Mouse (Mus musculus): Measurements from ENCODE around the gene Ankrd33. TPM values are rescaled to one million over a fixed set of nuclear protein-coding genes. Genes with fewer than 3 reads are reported as not detected.
A peak's percentile ranks its signal among the peaks of the same experiment; 100 is the strongest.

Ankrd33 gene
- total RNA-seq, 2 experiments from 2014 or later = not detected

DNA sequence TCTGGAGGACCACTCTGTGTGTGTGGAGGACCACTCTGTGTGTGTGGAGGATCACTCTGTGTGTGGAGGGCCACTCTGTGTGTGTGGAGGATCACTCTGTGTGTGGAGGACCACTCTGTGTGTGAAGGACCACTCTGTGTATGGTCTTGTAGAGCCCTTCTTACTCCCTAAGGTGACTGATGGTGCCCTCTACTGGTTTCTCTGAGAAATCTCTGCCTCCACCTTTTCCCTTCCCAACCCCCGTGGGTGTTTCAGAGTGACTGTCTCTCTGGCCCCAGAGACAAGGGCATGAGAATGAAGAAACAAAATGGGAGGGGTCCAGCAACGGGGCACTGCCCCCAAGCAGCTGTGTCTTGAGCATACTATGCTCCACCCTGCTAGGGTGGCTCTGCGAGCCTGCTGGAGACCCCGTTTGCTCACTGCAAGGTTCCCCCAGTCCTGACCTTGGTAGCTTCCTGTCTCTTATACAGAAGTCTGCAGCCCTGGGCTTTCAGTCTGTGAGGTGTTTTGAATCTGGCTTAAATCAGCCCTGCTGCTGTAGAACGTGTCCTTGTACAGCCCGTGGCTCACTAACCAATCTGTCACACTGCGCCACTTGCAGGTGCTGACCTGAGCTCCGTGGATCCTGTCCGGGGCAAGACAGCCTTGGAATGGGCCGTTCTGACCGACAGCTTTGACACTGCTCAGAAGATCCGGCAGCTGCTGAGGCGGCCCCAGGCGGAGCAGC is 3.0 kb downstream of the Ankrd33 start:
- no peak for DNase-seq
- intact Hi-C loops (cut with DNase I) = loop anchor here (10.0 kb wide), 1 partner anchor 364 kb away; no protein-coding TSS in a partner anchor

DNA sequence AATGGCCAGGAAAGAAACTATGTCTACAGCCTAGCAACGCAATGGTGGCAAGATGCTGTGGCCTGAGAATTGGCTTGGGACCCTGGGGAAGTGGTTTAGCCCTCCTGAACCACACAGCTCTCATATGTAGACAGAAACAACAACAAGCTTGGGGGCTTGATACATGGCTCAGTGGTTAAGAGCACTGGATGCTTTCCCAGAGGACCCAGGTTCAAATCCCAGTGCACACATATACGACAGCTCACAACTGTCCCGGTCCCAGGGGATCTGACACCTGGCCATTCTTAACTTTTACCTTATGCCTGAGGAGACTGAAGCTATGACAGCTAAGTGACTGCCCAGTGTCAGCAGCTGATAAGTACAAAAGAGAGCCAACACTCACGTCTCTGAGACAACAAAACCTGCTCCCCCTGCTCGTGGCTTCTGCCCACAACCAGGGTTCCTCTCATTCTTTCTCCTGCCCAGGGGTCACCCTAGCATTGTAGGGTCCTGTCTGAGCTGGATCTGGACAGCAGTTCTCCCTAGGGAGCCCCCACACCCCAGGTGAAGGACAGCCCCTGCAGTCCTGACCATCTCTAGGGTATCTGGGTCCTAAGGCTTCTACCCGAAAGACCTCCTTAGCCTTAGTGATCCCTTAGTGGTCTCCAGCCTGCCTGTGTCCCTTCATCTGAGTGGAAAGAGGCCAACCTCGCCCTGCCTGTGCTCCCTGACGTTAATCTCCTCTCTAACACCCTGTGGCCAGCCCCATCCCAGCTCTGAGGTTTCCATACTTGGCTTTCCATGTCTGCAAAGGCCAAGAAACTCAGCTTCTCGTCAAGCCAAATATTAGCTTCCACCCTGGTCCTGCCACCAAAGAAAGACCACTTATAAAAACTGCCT is 6.1 kb downstream of the Ankrd33 start:
- no peak for DNase-seq
- intact Hi-C loops (cut with DNase I) = no loop called here

DNA sequence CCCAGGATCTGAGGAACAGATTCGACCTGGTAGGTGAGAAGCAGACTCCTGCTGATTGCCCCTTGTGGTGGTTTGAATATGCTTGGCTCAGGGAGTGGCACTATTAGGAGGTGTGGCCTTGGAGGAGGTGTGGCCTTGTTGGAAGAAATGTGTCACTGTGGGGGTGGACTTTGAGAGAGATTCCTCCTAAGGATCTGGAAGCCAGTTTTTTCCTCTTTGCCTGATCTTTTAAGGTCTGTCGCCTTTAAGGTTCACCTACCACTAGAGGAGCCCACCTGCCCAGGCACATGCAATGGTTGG is 6.7 kb downstream of the Ankrd33 start:
- intact Hi-C loops (cut with DNase I) = no loop called here
- no peak for DNase-seq

DNA sequence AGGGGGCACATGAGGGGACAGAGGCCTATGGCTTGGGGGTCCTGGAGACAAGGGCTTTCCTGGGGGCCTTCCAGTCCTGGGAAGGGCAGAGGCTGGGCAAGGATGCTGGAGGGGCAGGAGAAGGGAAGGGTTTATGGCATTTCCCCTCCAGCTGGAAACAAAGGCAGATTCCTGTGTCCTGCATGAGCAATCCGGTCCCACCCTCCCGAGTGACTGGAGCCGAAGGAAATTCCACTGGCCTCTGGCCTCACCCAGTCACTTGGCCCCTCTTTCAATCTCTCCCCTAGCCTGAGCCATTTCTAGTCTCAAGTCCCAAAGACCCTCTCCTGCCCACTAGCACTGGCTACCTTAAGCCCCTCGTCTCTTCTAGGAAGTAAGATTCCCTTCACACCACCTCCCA is 7.6 kb downstream of the Ankrd33 start:
- peak; percentile 46 to 59 for DNase-seq
- intact Hi-C loops (cut with DNase I) = no loop called here

DNA sequence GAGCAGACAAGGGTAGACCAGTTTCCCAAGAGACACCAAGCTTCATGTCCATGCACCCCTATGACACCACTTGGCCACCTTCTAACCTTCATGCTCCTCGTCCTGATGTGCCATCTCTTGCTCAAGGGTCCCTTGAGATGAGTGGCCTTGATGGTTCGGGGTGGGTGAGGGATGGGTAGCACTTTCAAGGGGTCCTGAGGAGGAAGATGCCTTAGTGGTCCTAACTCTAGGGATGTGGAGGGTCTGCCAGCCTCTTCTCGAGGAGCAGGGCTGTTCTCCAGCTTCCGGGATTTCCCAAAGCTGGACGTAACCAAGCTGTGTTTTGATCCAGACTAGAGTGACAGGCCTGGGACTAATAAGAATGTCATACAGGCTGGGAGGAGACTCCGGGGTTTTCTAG is 10.0 kb downstream of the Ankrd33 start:
- DNase-seq = no peak
- intact Hi-C loops (cut with DNase I) = no loop called here

DNA sequence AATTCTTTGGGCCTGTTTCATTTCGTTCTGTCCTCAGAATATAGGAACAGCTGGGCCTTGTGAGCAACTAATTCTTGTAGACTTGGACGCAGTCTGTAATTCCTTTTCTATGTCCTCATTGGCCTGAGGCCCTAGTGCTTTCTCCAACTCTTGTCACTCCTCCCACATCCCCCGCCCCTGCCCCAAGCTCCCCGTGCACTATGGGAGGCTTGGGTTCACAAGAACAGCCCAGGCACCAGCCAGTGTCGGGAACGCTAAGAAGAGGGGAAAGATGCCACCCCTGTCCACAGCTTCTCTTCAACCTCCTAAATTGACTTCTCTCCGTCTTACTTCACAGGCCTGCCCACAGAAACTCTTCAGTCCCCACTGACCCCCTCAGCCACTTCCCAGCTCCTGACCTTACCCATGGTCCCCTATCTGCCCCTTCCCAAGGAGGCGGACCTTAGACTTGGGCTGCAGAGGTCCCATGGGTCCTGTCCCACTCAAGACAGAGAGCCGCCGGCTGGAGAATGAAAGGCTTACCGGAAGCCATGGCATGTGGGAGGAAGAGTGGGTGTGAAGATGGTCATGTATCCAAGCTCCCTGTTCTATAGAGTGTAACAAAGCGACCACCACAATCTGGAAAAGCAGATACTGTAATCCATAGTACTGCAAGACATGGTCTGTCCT is 11.5 kb downstream of the Ankrd33 start:
- peak; percentile 70 to 74 for DNase-seq
- intact Hi-C loops (cut with DNase I) = no loop called here

DNA sequence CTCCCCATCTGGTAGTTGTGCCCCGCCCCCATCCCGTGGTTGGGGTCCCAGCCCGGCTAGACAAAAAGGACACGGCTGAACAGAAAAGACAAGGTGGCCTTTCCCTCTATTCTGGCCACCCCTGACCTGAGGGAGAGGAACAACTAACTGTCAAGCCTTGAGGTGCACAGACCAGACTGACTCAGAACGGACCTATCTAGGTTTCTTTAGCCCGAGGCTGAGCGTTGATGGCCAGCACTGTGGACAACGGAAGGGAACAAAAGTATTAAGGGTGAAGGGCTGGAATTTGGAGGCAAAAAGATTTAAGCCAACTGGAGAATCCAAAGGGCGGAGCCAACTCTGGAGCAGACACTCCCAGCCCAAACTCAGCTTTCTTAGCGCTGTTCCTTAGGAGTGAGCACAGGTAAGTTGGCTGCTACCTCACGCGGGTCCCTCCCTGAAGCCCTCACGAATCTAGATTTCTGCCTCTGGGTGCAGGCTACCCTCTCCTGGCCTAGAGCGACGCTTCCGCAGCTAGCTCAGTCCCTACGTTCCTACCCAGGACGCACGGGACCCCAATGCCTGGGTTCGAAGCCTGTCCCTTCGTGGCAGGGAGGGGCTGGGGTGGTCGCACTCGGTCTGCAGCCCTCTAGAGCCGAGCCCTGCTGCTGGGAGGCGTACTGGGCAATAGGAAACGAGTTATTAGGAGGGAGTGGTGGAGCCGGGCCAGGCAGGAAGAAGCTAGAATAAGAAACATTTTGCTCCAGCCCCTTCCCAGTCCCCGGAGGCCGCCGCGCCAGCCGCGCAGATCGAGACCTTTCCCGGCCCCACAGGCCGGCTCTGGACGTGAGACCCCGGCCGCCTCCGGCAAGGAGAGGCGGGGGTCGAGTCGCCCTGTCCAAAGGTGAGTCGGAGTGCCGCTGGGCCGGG is 12.9 kb downstream of the Ankrd33 start, which contains the start of gene Acvrl1:
TSS of gene Acvrl1 (plus strand) at position 342 of the 909 bp plus-strand sequence.
- peak; percentile 78 to 81 for DNase-seq
- intact Hi-C loops (cut with DNase I) = loop anchor here (2.0 kb wide), 1 partner anchor 16 kb away; no protein-coding TSS in a partner anchor

DNA sequence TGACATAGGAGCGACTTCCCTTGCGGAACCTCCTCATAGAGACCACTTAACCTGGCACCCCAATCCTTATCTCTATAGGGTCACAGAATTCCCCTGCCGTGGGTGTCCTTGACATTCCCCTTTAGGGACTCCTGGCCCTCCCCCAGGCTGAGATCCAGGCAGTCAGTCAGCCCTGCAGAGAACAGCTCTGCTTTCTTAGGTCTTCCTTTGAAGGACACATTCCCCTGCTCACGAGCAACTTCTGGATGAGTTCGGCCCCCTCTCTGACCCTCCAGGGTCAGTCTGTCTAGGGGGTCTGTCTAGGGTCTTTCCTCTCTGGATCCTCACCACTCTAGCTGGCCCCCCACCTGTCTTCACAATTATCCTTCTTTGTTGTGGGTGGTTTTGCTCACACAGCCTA is 13.9 kb downstream of the Ankrd33 start:
- intact Hi-C loops (cut with DNase I) = loop anchor here (2.0 kb wide), 1 partner anchor 15 kb away; no protein-coding TSS in a partner anchor
- DNase-seq = no peak

DNA sequence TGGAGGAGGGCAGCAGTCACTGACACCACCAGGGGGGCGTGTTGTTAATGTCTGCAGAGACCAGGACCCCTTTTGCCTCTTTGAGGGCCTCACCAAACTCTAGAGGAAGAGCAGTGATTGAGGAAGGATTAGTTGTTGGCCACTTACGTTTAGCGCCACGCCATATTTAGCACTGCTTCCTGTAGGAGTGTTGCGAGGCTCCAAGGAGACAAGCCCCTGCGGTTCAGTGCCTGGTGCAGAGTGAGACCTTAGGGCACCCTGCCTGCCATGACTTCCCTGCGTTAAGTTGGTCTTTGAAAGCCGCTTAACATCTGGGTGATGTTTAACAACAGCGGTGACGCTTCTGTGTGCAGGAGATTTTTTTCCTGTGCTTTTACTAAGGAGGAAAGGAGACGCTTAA is 15.9 kb downstream of the Ankrd33 start:
- intact Hi-C loops (cut with DNase I) = no loop called here
- peak in 1 of 2 experiments; percentile 24 for DNase-seq

DNA sequence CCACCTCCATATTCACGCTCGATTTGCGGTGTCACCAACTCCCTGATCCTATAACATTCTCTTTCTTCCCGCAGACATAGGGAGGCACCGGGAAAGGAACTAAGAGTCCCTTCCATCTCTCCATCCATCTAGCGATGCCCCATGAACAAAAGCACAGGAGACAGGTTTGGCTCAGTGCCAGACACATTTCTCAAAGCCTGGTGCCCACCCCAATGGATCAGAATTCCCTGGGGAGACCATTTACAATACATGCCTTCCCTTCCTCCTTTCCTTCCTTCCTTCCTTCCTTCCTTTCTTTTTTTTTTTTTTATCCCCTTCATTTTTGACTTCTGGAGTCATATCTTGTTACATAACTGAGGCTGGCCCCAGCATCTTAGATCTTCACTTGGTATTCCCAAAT is 16.5 kb downstream of the Ankrd33 start:
- DNase-seq = no peak
- intact Hi-C loops (cut with DNase I) = no loop called here

DNA sequence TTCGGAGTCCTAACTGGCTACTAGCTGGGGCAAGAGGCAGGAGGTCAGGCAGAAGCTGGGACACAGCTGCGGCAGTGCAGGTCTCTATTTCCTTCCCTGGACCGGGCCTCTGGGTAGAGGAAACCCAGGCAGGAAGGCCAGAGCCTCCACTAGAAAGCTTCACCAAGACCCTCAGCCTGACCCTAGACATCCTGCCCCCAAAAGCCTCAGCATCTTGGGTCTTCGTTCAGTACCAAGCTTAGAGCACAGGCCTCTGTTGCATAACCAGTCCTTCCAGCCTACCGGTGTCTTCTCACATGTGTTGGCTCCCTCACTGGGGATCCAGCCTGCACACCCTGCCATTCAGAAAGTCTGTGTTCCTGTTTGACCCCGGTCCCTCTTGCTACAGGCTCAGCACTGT is 17.2 kb downstream of the Ankrd33 start:
- intact Hi-C loops (cut with DNase I) = no loop called here
- DNase-seq = no peak

DNA sequence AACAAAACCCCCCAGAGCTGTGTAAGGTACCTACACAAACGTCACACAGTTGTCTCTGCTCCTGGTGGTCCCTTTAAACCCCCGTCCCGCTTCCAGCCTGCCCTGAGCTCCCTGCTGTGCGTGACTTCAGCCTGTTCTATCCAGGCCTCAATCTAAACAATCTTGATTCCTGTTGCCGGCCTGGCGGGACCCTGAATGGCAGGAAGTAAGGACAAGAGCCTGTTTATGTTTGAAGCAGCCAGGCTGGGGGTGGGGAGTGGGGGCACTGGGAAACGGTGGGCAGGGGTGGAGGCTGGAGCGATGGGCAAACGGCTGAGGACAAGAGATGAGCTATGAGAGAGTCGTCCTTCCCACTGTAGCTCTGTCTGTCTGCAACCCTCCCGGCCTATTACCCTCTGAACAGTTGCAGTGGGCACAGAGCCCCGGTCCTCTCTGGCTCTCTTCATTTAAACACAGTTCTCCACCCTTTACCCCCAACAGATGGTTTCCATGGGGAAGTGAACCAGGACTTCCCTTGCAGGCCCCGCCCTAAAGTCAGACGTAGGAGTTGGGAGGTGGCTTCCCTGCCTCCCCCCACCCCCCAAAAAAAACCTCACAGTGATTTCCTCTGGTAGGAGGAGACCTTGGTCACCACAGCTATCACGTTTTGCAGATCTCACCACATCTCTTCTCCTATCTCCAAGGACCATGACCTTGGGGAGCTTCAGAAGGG is 18.6 kb downstream of the Ankrd33 start:
- DNase-seq = peak; percentile 50 to 51
- intact Hi-C loops (cut with DNase I) = no loop called here

DNA sequence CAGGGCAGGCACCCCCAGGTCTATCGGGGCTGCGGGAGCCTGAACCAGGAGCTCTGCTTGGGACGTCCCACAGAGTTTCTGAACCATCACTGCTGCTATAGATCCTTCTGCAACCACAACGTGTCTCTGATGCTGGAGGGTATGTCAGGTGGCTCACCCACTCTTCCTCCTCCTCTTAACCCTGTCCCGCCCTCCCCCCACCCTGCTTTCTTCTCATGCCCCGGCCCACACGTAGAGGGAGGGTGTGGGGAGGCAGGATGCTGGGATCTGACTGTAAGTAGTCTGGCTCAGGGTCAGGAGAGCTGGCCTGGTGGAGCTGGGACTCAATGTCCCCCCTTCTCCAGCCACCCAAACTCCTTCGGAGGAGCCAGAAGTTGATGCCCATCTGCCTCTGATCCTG is 19.9 kb downstream of the Ankrd33 start:
- no peak for DNase-seq
- intact Hi-C loops (cut with DNase I) = no loop called here

DNA sequence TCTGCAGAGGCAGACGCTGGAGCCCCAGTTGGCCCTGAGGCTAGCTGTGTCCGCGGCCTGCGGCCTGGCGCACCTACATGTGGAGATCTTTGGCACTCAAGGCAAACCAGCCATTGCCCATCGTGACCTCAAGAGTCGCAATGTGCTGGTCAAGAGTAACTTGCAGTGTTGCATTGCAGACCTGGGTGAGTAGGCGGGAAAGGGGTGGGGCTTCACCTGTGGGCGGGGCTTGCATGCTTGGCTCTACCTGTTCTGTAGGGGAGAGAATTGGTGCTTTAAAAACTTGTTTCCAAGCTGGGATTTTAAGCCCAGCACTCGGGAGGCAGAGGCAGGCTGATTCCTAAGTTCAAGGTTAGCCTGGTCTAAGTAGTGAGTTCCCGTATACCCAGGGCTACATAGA is 21.9 kb downstream of the Ankrd33 start:
- no peak for DNase-seq
- intact Hi-C loops (cut with DNase I) = no loop called here

DNA sequence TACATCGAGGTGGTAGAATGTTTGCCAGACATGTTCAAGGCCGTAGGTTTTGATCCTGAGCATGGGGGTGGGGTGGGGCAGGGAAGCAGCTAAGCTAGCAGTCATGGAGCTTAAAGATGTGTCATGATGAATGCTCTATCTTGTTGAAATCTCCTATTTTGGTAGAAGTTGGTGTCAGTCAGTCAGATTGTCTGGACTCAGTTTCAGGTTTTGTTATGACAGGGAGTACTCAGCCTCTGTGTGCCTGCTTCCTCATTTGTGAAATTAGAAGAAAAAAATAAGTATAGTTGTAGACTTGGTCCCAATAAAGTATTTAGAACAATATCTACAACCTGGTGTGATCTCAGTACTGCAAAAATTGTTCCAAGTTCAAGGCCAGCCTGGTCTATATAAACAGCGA is 23.1 kb downstream of the Ankrd33 start:
- no peak for DNase-seq
- intact Hi-C loops (cut with DNase I) = no loop called here

DNA sequence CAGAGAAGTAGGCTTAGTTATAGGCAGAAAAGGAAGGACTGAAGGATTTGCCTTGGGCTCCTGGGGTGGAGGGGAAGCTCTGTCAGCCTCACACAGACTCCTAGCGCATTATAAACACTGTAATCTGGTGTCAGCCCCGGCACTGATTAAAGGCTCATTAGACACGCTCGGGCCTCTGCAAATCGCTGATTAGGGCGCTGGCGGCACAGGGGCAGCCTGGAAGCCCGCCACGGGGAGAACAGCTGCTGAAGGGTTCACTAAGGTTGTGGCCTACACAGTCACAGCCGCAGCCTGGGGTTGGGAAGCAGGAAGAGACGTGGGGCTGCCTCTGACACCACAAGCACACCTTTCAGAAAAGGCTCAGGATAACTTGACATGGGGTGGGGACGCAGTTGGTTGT is 24.3 kb downstream of the Ankrd33 start:
- DNase-seq = peak; percentile 67 to 71
- intact Hi-C loops (cut with DNase I) = no loop called here

DNA sequence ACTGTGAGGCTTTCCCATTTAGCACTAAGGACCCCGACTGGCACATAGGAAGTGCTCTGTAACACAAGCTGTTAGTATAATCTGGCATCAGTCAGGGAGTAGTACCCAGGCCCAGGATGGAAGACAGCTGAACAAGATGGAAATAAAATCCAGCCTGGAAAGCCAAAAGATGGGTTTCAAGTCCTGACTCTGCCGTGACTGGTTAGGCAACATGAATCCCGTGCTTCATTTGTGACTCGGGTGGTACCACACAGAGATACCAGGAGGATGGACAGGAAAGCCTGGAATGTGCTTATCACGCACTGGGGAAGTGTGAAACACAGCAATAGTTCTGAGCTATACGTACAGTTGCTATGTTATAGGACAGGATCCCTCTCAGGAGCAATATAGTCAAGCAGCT is 25.0 kb downstream of the Ankrd33 start:
- intact Hi-C loops (cut with DNase I) = no loop called here
- no peak for DNase-seq

DNA sequence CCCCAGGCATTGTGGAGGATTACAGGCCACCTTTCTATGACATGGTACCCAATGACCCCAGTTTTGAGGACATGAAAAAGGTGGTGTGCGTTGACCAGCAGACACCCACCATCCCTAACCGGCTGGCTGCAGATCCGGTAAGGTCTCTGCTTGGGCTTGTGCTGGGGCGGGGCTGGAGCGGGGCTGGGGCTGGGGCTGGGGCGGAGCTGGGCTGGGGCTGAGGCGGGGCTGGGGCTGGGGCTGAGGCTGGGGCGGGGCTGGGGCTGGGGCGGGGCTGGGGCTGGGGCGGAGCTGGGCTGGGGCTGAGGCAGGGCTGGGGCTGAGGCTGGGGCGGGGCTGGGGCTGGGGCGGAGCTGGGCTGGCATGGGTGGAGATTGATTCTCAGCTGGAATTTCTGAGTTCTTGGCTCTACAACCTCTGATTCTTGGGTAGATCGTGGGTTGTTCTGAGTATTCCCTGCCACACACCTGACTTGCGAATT is 25.5 kb downstream of the Ankrd33 start:
- peak; percentile 52 to 55 for DNase-seq
- intact Hi-C loops (cut with DNase I) = no loop called here

DNA sequence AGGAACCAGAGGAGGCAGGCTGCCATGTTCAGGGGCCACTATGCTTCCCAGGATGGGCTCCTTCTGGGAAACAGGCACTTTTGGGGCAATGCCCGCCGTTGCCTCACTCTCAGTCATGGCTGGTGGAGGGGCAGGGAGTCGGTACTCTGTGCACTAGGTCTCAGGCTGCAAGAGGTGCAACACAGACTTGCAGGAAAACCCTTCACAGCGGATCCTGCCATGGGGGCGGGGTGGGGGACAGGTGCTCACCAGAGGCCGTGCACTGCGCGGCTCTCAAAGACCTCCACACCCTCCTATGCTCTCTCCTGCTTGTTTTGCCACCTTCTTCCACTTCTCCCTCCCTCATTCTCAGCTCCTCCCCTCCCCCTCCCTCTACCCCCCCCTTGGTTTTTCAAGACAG is 27.1 kb downstream of the Ankrd33 start:
- intact Hi-C loops (cut with DNase I) = no loop called here
- DNase-seq = no peak
